Mouse (Mus musculus): ENCODE data around the gene Nek3. TPM values are rescaled to one million over a fixed set of nuclear protein-coding genes. Genes with fewer than 3 reads are reported as not detected.
"Not testable (repeated sequence)": the region's sequence is repeated elsewhere in the genome, so short reads cannot be mapped to it uniquely, and the experiment has no call there.

Nek3 gene
- total RNA-seq, 2 experiments from 2014 or later: 4.6 to 4.9 TPM

GRCm38 (mm10) chr8:22143764-22144491 lies 22.3 kb downstream of the Nek3 start:
- DNase-seq: no peak

GRCm38 (mm10) chr8:22142592-22142991 lies 23.6 kb downstream of the Nek3 start:
- DNase-seq: peak in 1 of 2 experiments; percentile 35

GRCm38 (mm10) chr8:22141836-22142385 lies 24.3 kb downstream of the Nek3 start:
- DNase-seq: peak; percentile 51 to 57

GRCm38 (mm10) chr8:22136462-22136861 lies 29.8 kb downstream of the Nek3 start:
- not testable (repeated sequence) for DNase-seq

GRCm38 (mm10) chr8:22134750-22135135 lies 31.5 kb downstream of the Nek3 start:
- peak; percentile 46 to 47 for DNase-seq

GRCm38 (mm10) chr8:22134078-22134749 lies 32.0 kb downstream of the Nek3 start:
- DNase-seq: no peak

- DNase-seq: no peak
These were observed 34.2 kb downstream of the Nek3 start for GRCm38 (mm10) chr8:22132062-22132461.

GRCm38 (mm10) chr8:22124220-22125152 lies 41.7 kb downstream of the Nek3 start, which contains the start of gene Nek5:
TSS of gene Nek5 (minus strand) at chr8:22125053.
- peak; percentile 71 to 78 for DNase-seq

- DNase-seq: no peak
These were observed 59.2 kb downstream of the Nek3 start for GRCm38 (mm10) chr8:22107020-22107419.

GRCm38 (mm10) chr8:22091568-22091967 lies 74.7 kb downstream of the Nek3 start:
- peak; percentile 17 to 35 for DNase-seq

- DNase-seq: no peak
These were observed 77.0 kb downstream of the Nek3 start for GRCm38 (mm10) chr8:22089226-22089625.

GRCm38 (mm10) chr8:22079313-22080007 lies 86.8 kb downstream of the Nek3 start:
- no peak for DNase-seq

Other genes with a start within 250 kb of the Nek3 start
- not detected for gene Defb15, start 233.7 kb downstream of the Nek3 start, total RNA-seq (2021)
- not detected for gene Defb35, start 228.1 kb downstream of the Nek3 start, total RNA-seq (2021)
- not detected for gene Defb13, start 219.7 kb downstream of the Nek3 start, total RNA-seq (2021)
- gene Fam90a1a, start 207.7 kb downstream of the Nek3 start, total RNA-seq (2021): not detected
- gene Ccdc70, start 196.7 kb downstream of the Nek3 start, total RNA-seq (2021): not detected
- gene Atp7b, start 106.1 kb downstream of the Nek3 start, total RNA-seq (2021): 1 to 10 TPM in 1 of 2 experiments, under 1 TPM in 1; 0.76 to 1.4 TPM
- gene Alg11, start 105.7 kb downstream of the Nek3 start, total RNA-seq (2021): 10 to 100 TPM; 40.6 to 43.2 TPM
- gene Nek5, start 41.4 kb downstream of the Nek3 start, total RNA-seq (2021): 1 to 10 TPM; 5.9 to 7.4 TPM
- gene Ckap2, start 19.4 kb upstream of the Nek3 start, total RNA-seq (2021): 1 to 10 TPM; 5.2 to 5.6 TPM
- 10 to 100 TPM; 37.5 to 40.4 TPM for gene Vps36, start 26.4 kb upstream of the Nek3 start, total RNA-seq (2021)
- 1 to 10 TPM; 2.8 to 3.2 TPM for gene Thsd1, start 60.9 kb upstream of the Nek3 start, total RNA-seq (2021)
- not detected for gene Tpte, start 117.0 kb upstream of the Nek3 start, total RNA-seq (2021)
- gene Slc25a15, start 232.2 kb upstream of the Nek3 start, total RNA-seq (2021): 10 to 100 TPM; 13.5 to 16.0 TPM
- gene Mrps31, start 244.9 kb upstream of the Nek3 start, total RNA-seq (2021): 10 to 100 TPM; 42.1 to 43.0 TPM